Mouse (Mus musculus) CH12.LX (cell line): ENCODE measurements around the gene Olfr1157.

ENCODE experiments used
- MAFK ChIP-seq: IDR thresholded peaks from 2 replicates; pipeline ENCODE4 v1.6.1; 2011; ENCODE audit warnings: low read length, improper control_type of control experiment; ENCODE audit not compliant: insufficient replicate concordance
- POLR2A ChIP-seq: IDR thresholded peaks from 2 replicates; pipeline ENCODE4 v1.6.1; 2011; ENCODE audit warnings: low read depth, mild to moderate bottlenecking, improper control_type of control experiment, low read length

DNA sequence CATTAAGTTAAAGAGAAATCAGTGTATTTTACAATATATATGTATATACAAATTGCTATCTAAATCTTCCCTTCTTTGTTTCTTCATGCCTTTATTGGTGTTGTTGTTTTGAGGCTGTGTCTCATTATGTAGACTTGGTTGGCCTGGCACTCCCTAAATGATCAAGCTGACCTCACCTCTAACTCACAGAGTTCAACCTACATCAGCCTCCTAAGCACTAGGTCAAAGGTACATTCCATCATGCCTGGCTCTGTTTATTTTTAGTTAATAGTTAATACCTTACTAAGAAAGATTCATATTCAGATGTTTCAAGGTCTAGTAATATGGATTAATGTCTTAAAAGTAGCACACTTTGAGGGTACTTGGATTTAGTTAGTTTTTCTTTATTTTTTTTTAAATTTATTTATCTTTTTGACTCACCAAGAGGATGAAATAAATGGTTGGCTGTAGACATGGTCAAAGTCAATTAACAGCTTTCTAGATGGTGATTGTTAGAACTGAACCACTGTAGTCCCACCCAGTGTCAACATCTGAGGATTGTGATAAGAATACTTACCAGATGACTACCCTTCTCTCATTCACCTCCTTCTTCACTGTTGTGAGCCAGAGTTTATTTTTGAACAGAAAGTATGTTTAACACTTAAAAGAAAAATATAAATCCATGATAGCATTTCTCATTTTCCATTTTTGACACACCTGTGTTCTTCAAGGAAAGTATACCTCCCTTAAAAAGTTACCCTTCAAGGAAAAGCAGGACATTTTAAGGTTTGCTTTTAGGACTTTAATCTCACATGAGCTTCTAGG is 39.6 kb upstream of the Olfr1157 start, which contains the start of gene Olfr1160:
- TF ChIP-seq POLR2A (no peak), MAFK (no peak)
